Mouse (Mus musculus): Measurements from ENCODE around the gene F830045P16Rik.

DNA sequence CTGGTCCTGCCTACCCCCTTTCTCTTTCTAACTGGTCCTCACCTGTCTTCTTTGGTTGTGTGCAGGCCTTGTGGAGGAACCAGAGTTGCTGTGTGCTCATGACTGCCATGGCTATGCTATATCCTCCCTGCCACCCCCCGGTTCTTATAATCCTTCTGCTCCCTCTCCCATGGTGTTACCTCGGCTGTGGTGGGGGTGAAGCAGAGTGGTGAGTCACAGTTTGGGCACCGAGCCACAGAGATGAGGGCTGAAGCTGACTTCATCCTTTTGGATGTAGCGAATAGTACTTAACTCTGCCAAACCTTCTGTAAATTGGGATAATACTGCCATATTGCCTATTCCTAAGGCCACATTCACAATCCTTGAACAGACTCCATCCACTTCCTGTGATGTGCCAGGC is 44.3 kb upstream of the F830045P16Rik start:
- no peak for TF ChIP-seq CTCF (IDR thresholded peaks at IDR 0.05)
- TF ChIP-seq EP300 (IDR thresholded peaks at IDR 0.05): no peak

All from lung, postnatal 0 days (tissue).